Mouse (Mus musculus) adrenal gland (tissue): ENCODE measurements around the gene Tmem235.
"Not testable (repeated sequence)": the region's sequence is repeated elsewhere in the genome, so short reads cannot be mapped to it uniquely, and the experiment has no call there.

Experiments
- intact Hi-C: fragments of 180-260 bp; cut with DNase I; formaldehyde crosslinking; loops from one replicate; pipeline ENCODE4 v1.15.1; 2025

Gene Tmem235

DNA sequence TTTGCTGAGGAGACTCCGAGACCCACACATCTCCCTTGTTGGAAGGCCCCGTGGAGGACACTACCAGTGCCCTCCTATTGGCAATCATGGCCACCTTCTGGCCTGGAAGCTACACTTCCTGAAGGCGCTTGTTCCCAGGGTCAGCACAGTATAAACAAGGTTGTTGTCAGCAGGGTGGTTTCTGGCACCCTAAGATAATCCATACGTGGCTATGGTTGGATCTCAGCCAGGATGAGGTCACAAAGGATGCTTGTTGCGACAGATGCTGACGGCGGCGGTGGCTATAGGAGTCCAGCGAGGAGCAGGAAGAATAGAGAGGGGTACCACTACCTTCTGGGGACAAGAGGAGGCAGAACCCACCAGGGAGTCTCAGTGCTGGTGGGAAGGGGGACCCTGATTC lies 30.2 kb upstream of the Tmem235 start:
- intact Hi-C loops = no loop called here

DNA sequence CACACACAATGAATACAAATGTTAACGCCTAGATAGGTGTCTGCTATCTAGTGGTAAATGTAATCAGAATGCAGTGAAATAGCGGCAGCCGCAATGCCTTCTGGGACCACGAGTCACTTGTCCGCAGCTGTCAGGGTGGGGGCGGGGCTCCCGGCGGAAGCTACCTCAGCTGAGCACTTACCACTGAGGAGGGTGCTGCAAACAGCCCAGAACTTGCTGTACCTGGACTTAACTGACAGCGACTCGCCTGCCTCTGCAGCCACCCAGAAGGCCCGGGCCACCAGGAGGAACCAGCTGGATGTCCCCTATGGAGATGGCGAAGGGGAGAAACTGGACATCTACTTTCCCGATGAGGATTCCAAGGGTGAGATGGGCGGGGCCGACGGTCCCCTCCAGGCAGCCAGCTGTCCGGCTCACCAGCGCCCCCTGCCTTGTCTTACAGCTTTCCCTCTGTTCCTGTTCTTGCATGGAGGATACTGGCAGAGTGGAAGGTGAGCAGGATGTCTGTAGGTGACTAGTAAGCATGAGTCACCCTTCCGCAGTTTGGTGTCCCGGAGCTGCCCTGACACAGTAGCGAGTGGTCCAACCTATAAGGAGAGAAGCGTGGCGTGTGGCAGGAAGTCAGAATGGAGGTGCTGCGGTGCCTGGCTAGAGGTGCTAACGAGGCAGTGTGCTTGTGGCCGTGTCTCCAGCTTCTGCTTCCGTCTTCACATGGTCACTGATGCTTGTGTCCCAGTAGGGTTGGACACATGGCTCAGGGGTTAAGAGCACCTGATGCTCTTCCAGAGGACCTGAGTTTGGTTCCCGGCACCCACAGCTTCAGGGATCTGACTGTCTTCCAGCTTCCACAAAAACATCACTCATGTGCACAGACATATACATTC lies 28.2 kb upstream of the Tmem235 start:
- intact Hi-C loops = no loop called here

DNA sequence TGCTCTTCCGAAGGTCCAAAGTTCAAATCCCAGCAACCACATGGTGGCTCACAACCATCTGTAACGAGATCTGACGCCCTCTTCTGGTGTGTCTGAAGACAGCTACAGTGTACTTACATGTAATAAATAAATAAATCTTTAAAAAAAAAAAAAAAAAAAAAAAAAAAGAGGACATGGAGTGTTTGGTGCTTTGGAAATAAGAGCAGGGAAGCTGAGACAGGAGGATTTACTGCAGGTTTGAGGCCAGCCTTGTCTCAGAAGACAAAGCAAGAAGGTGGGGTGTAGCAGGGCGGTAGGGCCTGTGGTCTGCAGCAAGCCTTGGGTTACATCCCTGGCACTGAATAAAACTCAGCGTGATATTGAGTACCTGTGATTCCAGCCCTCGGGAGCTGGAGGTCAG lies 27.0 kb upstream of the Tmem235 start:
- intact Hi-C loops = not testable (repeated sequence)

DNA sequence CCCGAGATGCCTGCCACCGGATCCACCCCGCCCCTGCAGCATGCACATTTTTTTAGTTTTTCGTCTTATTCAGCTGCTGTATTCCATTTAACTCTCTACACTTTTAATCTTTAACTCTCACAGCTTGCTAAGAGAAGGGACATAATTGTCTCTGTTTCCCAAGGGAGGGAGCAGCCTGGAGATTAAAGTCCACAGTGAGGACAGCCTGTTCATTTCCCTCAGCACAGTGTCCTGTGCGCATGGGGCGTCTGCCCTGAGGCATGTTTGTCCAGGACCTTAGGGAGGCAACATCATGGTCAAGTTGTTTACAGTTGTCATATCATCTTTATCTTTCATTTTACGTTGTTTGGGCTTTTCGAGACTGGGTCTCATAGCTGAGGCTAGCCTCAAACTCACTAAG lies 26.5 kb upstream of the Tmem235 start:
- intact Hi-C loops = no loop called here

DNA sequence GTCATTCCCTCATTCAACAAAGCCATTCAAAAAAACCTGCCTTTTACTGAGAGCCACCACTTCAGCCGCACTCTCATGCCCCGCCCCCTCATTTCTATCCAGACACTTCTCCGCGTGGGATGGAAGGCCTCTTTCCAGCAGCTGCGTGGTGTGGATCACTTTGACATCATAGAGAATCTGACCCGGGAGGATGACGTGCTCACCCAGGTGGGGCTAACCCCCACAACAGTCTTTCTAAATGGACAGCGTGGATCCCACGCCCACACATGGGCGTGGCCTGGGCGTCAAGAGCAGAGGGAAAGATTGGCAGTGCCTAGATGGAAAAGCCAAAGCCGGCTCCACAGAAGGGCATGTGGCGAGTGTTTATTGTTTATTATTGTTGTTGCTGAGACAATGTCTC lies 24.2 kb upstream of the Tmem235 start:
- intact Hi-C loops = no loop called here

DNA sequence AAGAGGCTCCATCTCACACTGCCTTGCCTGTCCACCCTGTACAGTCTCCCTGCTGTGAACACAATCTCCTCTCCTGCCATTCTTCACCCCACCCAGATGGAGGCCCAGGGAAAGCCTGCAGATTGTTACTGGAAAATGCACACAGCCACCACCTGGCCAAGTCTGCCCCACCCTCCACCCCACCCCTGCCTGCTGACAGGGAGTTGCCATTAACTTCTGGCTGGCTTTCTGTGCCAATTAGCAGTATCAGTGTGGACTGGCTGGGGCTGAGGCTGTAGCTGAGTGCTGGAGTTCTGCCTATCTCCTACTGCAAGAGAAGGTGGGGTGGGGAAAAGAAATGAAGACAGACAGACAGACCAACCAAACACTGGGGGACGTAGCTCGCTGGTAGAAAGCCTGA lies 22.0 kb upstream of the Tmem235 start:
- intact Hi-C loops = no loop called here

DNA sequence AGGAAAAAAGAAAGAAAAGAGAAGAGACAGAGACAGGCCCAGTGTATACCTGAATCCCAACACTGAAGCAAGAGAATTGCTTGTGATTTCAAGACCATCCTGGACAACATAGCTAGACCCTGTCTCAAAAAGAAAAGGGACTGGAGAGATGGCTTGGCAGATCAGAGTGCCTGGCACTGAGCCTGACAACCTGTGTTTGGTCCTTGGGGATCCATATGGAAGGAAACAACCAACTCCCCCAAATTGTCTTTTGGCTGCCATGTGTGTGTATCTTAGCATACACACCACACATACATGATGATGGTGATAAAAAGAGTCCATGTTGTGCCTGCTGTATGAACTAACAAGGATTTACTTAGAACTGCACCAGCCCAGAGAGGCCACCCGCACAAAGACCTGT lies 21.5 kb upstream of the Tmem235 start:
- intact Hi-C loops = no loop called here

DNA sequence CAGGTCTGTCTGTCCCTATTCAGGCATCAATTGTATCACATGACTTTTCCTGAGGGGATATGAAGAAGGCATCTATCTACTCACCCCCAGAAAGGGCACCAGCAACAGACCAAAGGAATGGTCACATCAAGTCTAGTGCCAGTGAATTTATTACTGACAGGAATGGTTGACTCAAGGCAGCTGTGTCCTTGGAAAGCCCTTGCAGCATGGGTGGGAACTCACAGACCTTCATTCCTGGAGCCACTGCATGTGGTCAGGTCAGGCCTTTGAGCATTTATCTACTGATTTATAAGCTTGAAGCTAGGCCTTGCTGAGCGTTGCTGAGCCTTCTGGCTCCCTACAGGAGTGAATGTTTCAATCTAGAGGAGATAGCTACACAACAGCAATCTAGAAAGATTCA lies 19.6 kb upstream of the Tmem235 start:
- intact Hi-C loops = no loop called here

DNA sequence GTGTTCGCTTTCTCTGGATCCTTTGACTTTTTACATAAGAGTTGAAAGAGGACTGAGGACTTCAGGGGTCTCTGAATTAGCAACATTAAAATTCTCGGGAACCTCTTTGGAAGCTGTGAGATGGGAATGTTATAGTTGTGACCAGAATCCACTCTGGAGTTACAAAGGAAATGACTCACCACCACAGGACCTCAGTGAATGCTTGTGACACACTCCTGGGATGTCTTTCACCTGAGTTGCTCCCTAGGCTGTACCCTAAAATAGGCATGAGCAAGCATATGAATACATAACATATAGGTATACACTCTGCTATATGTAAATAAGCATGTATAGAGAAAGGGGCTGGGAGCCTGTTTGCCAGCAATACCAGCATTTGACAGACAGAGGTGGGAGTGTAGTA lies 17.1 kb upstream of the Tmem235 start:
- intact Hi-C loops = no loop called here

DNA sequence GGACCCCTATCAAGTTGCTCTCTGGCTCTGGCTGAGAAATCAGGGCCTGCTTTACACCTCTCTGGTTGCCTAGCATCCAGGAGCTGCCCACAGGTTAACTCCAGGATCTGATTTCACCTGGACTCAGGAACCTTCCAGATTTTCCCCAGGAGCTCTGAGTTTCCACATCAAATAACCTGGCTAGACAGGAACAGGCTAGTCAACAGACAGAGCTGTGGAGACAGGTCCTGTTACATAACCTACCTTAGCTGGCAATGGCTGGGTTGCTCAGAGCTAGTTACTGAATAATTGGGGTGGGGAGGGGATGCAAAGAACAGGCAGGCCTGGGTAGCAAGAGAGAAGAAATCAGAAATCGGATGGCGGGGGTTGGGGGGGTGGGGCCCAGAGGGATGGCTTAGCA lies 15.6 kb upstream of the Tmem235 start:
- intact Hi-C loops = no loop called here

DNA sequence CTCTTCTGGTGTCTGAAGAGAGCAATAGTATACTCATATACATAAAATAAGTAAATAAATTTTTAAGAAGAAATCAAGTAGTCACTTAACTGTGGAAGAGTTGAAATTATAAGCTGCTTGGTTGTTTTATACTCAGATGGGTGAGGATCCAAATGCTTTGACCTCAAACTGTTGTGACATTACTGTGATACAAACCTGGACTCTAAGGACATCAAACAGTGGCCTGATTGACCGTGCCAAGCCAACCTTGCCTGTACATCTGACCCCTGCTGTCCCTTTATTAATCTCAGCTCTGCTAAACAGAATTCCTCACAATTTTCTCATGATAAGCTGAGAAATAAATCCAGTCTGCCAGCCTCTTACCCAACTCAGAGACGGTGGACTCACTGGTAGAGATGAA lies 14.9 kb upstream of the Tmem235 start:
- intact Hi-C loops = no loop called here

DNA sequence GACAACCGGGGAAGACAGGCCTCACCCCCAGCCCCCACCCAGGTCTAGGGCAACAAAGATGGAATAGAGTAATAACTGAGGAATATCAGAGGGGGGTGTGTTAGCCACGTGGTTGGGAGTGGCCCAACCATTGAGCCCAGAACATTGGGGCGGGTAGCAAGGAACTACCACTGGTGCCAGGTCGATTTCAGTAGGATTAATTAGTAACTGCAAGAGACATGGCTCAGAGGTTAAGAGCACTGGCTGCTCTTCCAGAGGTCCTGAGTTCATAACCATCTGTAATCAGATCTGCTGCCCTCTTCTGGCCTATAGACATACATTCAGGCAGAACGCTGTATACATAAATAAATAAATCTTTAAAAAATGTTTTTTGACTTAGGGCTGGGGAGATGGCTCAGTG lies 13.9 kb upstream of the Tmem235 start:
- intact Hi-C loops = no loop called here

DNA sequence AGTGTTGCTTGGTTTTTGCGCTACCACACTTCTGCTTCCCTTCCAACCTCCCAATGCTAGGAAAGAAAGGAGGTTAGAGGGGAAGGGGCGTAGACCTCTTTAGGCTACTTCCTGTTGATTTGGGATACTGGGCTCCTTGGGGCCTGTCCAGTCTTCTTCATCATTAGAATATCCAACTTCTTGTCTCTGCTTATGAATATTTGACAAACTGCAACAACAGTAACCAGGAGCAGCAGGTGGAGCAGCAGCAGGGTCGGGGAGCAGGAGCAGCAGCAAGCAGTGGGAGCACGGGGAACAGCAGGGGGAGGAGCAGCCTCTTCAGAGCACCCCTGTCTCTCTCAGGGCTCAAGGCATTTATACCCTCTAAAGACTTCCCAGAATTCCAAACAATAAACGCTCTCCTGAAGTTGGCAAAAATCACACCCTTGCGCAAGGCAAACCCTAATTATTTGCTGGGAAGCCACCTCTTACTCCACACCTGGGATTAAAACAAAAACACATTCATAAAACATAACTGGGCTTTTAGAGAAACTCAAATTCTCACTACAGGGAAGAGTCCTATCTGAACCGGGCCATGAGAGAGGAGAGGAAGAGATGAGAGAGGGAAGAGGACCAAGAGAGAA lies 12.8 kb upstream of the Tmem235 start:
- intact Hi-C loops = no loop called here

DNA sequence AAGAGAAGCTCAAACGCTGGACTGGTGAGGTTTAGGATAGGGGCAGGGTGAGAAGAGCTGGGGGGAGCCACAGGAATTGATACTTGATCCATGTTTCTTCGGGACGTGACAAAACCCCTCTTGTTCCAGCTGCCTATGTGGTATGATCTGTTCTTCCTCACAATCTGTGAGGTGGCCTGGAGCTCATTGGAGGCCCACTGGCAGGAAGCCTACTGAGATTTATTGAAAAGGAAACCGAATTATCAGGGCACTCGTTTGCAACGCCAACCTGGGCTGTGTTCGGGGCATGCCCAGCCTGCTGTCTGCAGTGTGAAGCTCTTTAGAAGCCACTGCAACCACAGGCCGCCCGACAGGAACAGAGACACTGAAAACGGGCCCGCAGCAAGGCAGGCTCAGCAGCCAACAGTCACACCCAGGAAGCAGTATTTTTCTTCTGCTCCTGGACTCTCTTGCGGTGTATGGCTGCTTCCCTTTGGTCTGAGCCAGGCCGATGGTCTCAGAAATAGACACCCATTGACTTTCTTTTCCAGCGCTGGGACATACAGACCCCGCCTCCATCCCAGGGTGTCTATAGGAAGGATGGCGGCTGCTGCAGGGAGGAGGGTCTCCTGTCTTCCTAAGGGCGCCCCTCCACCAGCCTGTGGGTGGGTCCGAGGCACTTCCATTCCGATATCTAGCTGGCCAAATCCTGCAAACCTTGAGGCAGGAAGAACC lies 12.1 kb upstream of the Tmem235 start:
- intact Hi-C loops = no loop called here

DNA sequence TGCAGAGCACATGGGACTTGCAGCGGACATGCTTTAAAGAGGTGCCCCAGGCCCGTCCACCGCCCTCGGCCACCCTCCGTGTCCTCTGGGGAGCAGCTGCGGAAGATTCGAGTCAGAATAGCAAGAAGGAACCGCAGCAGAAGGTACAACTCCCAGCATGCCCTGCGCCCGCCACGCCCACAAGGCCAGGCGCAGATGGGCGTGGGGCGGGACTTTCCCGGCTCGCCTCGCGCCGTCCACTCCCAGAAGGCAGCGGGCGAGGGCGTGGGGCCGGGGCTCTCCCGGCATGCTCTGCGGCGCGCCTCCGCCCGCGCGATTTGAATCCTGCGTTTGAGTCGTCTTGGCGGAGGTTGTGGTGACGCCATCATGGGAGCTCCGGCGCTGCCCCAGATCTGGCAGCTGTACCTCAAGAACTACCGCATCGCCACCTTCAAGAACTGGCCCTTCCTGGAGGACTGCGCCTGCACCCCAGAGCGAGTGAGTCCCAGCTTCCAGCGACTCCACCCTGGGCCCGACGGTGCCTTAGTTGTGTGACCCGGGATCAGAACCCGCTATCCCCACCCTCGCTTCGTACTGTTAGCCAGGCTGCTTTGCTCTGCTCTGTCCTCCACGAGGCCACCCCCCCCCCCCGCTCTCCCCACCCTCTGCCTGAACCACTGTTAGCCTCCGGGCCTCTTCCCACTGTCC lies 11.4 kb upstream of the Tmem235 start, which contains the start of gene Birc5:
TSS of gene Birc5 (plus strand) at position 267 of the 687 bp plus-strand sequence.
- intact Hi-C loops = no loop called here

DNA sequence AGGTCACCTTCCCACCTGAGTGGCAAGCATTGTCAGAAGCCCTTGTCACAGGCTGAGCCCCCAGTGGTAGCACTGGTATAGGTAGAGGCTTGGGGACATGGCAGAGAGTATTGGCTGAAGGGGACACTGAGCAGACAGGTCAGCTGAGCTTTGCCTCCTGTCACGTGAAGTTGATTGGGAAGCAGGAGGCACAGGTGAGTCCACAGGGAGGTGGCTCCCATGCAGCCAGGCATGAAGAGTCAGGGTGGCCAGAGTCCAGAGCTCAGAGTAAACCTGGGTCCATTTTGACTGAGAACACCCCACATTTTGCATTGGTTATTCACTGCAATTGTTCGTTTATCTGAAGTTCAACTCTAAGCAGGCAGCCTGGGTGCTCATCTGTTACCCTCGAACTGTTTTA lies 7.7 kb upstream of the Tmem235 start:
- intact Hi-C loops = no loop called here

DNA sequence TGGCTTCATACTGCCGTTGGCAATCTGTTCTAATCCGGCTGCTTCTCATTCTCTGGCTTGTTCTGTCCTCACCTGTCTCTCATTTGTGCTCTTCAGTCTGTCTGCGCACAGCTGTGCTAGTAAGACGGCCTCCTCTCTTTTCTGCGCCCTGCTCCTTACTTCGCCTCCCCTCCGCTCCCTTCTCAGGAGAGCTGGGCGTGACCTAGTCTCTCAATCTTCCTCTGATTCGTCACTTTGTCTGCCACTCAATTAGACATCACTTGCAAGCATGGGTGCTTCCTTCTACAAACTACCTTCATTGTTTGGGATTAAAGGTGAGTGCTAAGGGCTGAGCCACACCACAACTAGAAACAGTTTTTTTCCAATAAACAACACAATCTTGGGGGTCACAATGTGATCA lies 6.3 kb upstream of the Tmem235 start:
- intact Hi-C loops = no loop called here

DNA sequence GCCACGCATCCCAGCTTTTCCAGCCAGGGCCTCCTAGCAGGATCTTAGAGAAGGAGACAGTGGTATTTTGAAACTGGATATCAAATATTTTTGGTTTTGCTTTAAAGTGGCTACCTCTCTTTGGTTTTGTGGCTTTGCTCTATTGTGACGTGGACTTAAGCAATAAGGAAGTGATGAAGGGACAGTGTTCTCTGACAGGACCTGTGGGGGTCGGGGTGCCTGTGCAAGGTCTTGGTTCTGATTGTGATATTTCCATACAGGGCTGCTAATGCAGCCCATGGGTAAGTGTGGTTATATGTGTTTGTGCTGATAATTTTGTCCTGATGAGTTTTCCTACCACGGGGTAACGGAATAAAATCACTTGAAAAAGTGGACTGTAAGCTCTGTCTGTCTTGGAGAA lies 5.2 kb upstream of the Tmem235 start:
- intact Hi-C loops = no loop called here

DNA sequence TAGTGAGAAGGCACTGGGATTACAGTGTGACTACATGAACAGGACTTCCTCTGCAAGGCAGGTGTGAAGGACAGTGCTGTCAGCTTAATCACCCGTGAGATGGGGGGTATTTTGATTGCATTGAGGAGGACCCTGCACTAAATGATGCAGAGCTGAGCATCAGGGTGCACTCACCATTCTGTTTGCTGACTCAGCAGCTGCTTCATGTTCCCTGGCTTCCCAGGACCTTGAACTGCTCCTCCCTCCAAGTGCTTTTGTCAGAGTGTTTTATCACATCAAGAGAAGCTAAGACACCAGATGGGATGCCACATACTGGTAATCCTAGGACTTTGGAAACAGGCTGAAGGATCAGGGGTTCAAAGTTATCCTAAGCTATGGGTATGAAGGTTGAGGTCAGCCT lies 4.6 kb upstream of the Tmem235 start:
- intact Hi-C loops = no loop called here

DNA sequence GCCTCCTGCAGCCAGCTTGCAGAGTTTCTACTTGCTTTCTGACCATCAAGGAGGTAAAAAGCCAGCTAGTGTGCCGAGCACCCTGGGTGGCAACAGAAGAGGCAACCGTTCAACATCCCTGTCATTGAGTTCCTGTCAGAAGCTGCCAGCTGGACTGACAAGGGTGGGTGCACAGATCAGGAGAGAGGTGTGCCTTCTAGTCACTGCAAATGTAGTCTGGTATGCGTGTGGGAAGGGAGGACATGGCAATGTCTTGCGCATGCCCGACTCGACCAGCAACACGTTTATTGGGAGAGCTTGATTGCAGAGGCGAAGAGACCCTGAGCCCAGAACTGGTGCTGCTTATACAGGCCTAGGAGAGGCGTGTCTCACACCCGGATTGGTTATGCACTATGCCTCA lies 3.1 kb upstream of the Tmem235 start:
- intact Hi-C loops = no loop called here

DNA sequence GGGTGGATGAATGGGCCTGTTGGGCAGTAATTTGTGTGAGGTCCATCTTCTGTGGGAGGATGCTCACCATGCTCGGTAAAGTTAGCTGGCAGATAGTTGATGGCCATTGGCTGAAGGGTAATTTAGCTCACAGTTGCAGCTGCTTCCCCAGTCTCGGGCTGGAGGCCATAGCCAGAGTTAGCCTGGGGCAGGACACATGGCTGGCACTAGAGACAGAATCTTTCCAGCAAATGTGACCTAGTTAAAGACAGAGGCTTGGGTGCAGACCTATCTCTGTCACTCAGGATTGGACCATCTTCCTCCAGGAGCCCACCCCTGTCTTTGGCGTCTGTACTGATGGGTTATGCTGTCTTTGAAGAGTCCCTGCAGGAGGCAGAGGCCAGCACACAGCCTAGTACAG lies 2.2 kb upstream of the Tmem235 start:
- intact Hi-C loops = no loop called here
